Mouse (Mus musculus): ENCODE measurements around the gene Hykk.

Hykk gene

DNA sequence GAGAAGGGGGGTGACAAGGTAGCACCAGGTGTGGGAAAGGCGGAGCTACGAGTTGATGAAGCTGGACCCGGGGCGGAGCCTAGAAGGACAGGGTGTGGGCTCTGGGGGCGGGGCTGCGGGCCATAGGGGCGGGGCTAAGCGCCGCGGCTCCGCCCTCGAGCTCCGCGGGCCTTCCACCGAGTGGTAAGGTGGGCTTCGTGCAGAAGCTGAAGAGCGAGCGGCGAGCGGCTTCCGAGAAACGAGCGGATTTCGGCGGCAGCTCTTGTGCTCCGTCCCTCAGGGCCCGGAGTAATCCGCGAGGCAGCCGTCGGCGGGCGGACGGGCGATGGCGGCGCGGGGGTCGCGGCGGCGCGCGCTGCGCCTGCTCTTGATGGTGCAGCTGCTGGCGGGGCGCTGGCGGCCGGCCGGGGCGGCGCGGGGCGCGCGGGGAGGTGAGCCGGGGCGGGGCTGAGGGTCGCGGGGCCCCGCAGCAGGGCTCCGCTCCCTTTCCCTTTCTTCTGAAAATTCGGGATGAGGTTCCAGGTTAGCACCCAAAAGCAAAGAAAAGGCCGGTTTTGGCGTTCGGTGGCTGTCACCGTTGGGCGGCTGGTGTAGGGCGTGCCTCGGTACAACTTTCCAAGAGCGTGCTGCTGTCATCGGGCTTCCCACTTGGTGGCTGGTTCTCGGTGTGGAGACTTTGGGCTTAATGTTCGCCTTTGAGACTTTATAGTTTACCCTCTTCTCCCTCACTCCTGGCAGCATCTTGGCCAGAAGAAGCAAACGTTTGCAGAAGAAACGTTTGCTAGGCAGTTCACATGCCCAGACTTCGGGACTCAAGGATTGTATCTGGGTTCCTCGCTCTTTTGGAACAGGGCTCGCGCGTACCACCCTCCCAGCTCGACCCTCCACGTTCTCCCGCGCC lies 64.5 kb downstream of the Hykk start:
- DNase-seq (ENCODE audit: low spot score in 2 of 2): peak in 1 of 2 experiments; percentile 32

DNA sequence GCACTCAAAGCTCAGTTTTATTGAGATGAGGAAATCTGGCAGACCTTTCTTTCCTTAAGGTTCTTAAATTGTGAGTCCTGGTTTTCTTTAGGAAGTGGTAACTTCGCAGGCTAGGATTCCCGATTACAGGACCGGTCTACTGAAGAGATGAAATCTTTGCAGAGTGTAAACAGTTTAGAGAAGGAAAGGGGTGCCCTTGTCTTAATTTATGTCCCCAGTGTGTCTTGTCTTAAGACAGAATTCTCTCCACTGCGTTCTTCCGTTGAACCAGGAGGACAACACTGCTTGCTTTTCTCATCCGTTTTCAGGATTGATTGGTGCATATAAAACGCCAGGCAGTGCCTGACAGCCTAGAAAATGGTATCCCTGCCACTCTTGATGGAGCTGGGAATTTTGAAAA lies 65.3 kb downstream of the Hykk start:
- no peak for DNase-seq (ENCODE audit: low spot score in 2 of 2)

DNA sequence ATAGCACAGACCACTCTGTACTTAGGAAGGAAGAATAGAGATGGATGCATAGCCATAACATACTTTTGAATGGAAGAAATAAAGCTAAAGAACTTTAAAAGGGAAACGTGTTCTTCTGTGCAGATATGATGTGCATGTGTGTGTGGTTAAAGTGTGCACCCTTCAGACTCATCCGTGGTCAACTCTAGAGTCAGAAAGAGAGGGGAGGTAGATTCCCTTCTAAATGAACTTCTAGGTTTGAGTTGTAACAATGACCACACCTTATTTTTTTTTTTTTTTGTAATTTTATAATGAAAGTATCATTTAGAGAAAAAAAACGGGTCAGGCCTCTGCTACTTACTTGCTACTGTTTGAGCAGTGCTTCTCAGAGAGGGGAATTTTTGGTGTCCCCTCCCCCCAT lies 73.3 kb downstream of the Hykk start:
- DNase-seq (ENCODE audit: low spot score in 2 of 2): no peak

DNA sequence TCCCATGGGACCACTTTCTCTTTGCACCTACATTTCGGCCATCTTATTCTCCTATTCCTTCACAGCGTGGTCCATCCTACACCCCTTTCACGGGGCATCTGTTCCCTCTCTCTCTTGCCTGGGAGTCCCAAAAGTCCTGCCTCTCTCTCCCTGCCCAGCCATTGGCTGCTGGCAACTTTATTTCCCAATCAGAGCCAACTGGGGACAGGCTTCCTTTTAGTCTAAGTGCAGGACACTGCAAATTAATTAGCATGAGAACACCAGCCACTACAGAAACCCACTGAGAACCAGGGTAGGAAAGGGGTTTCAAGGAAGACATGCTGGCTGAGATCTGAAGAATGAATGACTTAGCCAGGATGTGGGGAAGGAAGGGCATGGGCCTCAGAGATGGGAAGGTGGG lies 77.3 kb downstream of the Hykk start:
- no peak for DNase-seq (ENCODE audit: low spot score in 2 of 2)

DNA sequence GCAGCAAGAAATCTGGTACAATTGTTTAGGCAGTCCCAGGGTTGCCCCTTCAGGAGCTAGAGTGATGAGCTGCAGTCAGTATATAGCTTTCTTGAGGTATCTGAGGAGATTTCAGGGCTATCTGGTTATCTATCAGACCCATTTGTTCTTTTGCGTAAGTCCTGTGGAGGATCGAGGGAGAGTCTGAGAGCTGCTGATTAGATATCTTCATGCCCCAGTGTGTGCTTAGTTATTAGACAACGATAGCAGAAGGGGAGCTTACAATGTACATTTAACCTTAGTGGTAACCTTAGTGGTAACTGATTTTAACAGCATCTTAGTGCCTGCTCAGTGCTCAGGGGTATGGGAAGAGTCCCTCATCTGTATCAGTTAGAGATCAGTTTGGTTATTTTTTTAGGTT lies 78.6 kb downstream of the Hykk start:
- DNase-seq (ENCODE audit: low spot score in 2 of 2): no peak
